Mouse (Mus musculus): ENCODE results near the gene Nmnat2. TPM values are rescaled to one million over a fixed set of nuclear protein-coding genes. Genes with fewer than 3 reads are reported as not detected.

The Nmnat2 gene
- polyA plus RNA-seq, 1 experiment from 2014 or later = 47.7 TPM

- no peak for DNase-seq (ENCODE audit: low spot score)
- no peak overlapping the region for H3K4me3 ChIP-seq (ENCODE audit: low read depth, low read length)
- WGBS = 77% methylated on average over 5 of the region's 5 CpGs
Observed at GRCm38 (mm10) chr1:152936365-152936764, 18.4 kb upstream of the Nmnat2 start.

GRCm38 (mm10) chr1:152942977-152943376, 11.8 kb upstream of the Nmnat2 start:
- H3K4me2 ChIP-seq (ENCODE audit: low read depth) = no peak overlapping the region
- H3K27me3 ChIP-seq (ENCODE audit: control insufficient read depth, insufficient read depth, low read length) = no peaks in the 10 kb centered on the region
- no peak overlapping the region for H3K9ac ChIP-seq (ENCODE audit: low read length)
- 38% methylated on average over 4 of the region's 4 CpGs for WGBS
- no peaks in the 10 kb centered on the region for H3K36me3 ChIP-seq (ENCODE audit: control insufficient read depth, insufficient read depth, low read length)
- no peaks in the 10 kb centered on the region for H3K9me3 ChIP-seq (ENCODE audit: control insufficient read depth, low read length)
- DNase-seq (ENCODE audit: low spot score) = no peak
- H3K27ac ChIP-seq (ENCODE audit: low read depth, low read length) = no peak overlapping the region
- no peak for ATAC-seq (ENCODE audit: insufficient read depth, low FRiP score, low TSS enrichment)
- no peaks in the 10 kb centered on the region for H3K4me1 ChIP-seq (ENCODE audit: control insufficient read depth, insufficient read depth, low read length)
- H3K4me3 ChIP-seq (ENCODE audit: low read depth, low read length) = no peak overlapping the region

More at GRCm38 (mm10) chr1:152936365-152936764, 18.4 kb upstream of the Nmnat2 start:
- no peak overlapping the region for H3K27ac ChIP-seq (ENCODE audit: low read depth, low read length)
- no peaks in the 10 kb centered on the region for H3K9me3 ChIP-seq (ENCODE audit: control insufficient read depth, low read length)
- no peaks in the 10 kb centered on the region for H3K27me3 ChIP-seq (ENCODE audit: control insufficient read depth, insufficient read depth, low read length)
- no peak for ATAC-seq (ENCODE audit: insufficient read depth, low FRiP score, low TSS enrichment)
- H3K36me3 ChIP-seq (ENCODE audit: control insufficient read depth, insufficient read depth, low read length) = no peaks in the 10 kb centered on the region
- H3K9ac ChIP-seq (ENCODE audit: low read length) = no peak overlapping the region
- H3K4me2 ChIP-seq (ENCODE audit: low read depth) = no peak overlapping the region
- no peaks in the 10 kb centered on the region for H3K4me1 ChIP-seq (ENCODE audit: control insufficient read depth, insufficient read depth, low read length)

GRCm38 (mm10) chr1:152954167-152954566, 626 bp upstream of the Nmnat2 start:
- H3K36me3 ChIP-seq (ENCODE audit: control insufficient read depth, insufficient read depth, low read length) = no peaks in the 10 kb centered on the region
- H3K4me2 ChIP-seq (ENCODE audit: low read depth) = no peak overlapping the region
- no peaks in the 10 kb centered on the region for H3K9me3 ChIP-seq (ENCODE audit: control insufficient read depth, low read length)
- H3K27ac ChIP-seq (ENCODE audit: low read depth, low read length) = no peak overlapping the region
- peaks cover 6% of the 10 kb centered on the region; the same call in 1 of the 2 replicates for H3K27me3 ChIP-seq (ENCODE audit: control insufficient read depth, insufficient read depth, low read length)
- no peak for DNase-seq (ENCODE audit: low spot score)
- no peak overlapping the region for H3K9ac ChIP-seq (ENCODE audit: low read length)
- peaks cover 4% of the 10 kb centered on the region; the same call in 1 of the 2 replicates for H3K4me1 ChIP-seq (ENCODE audit: control insufficient read depth, insufficient read depth, low read length)
- 79% methylated on average over 5 of the region's 5 CpGs for WGBS
- no peak overlapping the region for H3K4me3 ChIP-seq (ENCODE audit: low read depth, low read length)
- ATAC-seq (ENCODE audit: insufficient read depth, low FRiP score, low TSS enrichment) = no peak

GRCm38 (mm10) chr1:152955564-152956211, 895 bp downstream of the Nmnat2 start:
- Histone ChIP-seq H3K4me1 (ENCODE audit: control insufficient read depth, insufficient read depth, low read length) (peaks cover 4% of the 10 kb centered on the region; the same call in 1 of the 2 replicates), H3K4me2 (ENCODE audit: low read depth) (peak overlapping the region; percentile 69), H3K9me3 (ENCODE audit: control insufficient read depth, low read length) (no peaks in the 10 kb centered on the region), H3K9ac (ENCODE audit: low read length) (peak overlapping the region; percentile 71), H3K27me3 (ENCODE audit: control insufficient read depth, insufficient read depth, low read length) (peaks cover 6% of the 10 kb centered on the region; the same call in 1 of the 2 replicates), H3K27ac (ENCODE audit: low read depth, low read length) (no peak overlapping the region), H3K4me3 (ENCODE audit: low read depth, low read length) (peak overlapping the region; percentile 49), H3K36me3 (ENCODE audit: control insufficient read depth, insufficient read depth, low read length) (no peaks in the 10 kb centered on the region)
- ATAC-seq (ENCODE audit: insufficient read depth, low FRiP score, low TSS enrichment) (peak; percentile 52), DNase-seq (ENCODE audit: low spot score) (peak; percentile 35)
- 2% methylated on average over 40 of the region's 40 CpGs for WGBS

GRCm38 (mm10) chr1:152956221-152956620, 1.4 kb downstream of the Nmnat2 start:
- Histone ChIP-seq H3K4me2 (ENCODE audit: low read depth) (peak overlapping the region; percentile 69), H3K4me1 (ENCODE audit: control insufficient read depth, insufficient read depth, low read length) (peaks cover 4% of the 10 kb centered on the region; the same call in 1 of the 2 replicates), H3K27me3 (ENCODE audit: control insufficient read depth, insufficient read depth, low read length) (peaks cover 6% of the 10 kb centered on the region; the same call in 1 of the 2 replicates), H3K9ac (ENCODE audit: low read length) (no peak overlapping the region), H3K36me3 (ENCODE audit: control insufficient read depth, insufficient read depth, low read length) (no peaks in the 10 kb centered on the region), H3K9me3 (ENCODE audit: control insufficient read depth, low read length) (no peaks in the 10 kb centered on the region), H3K4me3 (ENCODE audit: low read depth, low read length) (peak overlapping the region; percentile 49), H3K27ac (ENCODE audit: low read depth, low read length) (no peak overlapping the region)
- ATAC-seq (ENCODE audit: insufficient read depth, low FRiP score, low TSS enrichment) (0 out of 2 replicates have a peak, but pooled peaks have one; percentile 20), DNase-seq (ENCODE audit: low spot score) (peak; percentile 73)
- 5% methylated on average over 14 of the region's 14 CpGs for WGBS

GRCm38 (mm10) chr1:152964344-152964743, 9.6 kb downstream of the Nmnat2 start:
- no peaks in the 10 kb centered on the region for H3K4me1 ChIP-seq (ENCODE audit: control insufficient read depth, insufficient read depth, low read length)
- ATAC-seq (ENCODE audit: insufficient read depth, low FRiP score, low TSS enrichment) (no peak), DNase-seq (ENCODE audit: low spot score) (no peak)
- H3K36me3 ChIP-seq (ENCODE audit: control insufficient read depth, insufficient read depth, low read length) = no peaks in the 10 kb centered on the region
- H3K4me2 ChIP-seq (ENCODE audit: low read depth) = no peak overlapping the region
- 78% methylated on average over 10 of the region's 10 CpGs for WGBS
- H3K4me3 ChIP-seq (ENCODE audit: low read depth, low read length) = no peak overlapping the region
- H3K9ac ChIP-seq (ENCODE audit: low read length) = no peak overlapping the region
- H3K27ac ChIP-seq (ENCODE audit: low read depth, low read length) = no peak overlapping the region
- H3K27me3 ChIP-seq (ENCODE audit: control insufficient read depth, insufficient read depth, low read length) = no peaks in the 10 kb centered on the region
- H3K9me3 ChIP-seq (ENCODE audit: control insufficient read depth, low read length) = no peaks in the 10 kb centered on the region

GRCm38 (mm10) chr1:152966222-152966621, 11.4 kb downstream of the Nmnat2 start:
- Histone ChIP-seq H3K4me3 (ENCODE audit: low read depth, low read length) (no peak overlapping the region), H3K9ac (ENCODE audit: low read length) (no peak overlapping the region), H3K27me3 (ENCODE audit: control insufficient read depth, insufficient read depth, low read length) (no peaks in the 10 kb centered on the region), H3K4me1 (ENCODE audit: control insufficient read depth, insufficient read depth, low read length) (no peaks in the 10 kb centered on the region), H3K36me3 (ENCODE audit: control insufficient read depth, insufficient read depth, low read length) (no peaks in the 10 kb centered on the region), H3K27ac (ENCODE audit: low read depth, low read length) (no peak overlapping the region), H3K9me3 (ENCODE audit: control insufficient read depth, low read length) (no peaks in the 10 kb centered on the region), H3K4me2 (ENCODE audit: low read depth) (no peak overlapping the region)
- ATAC-seq (ENCODE audit: insufficient read depth, low FRiP score, low TSS enrichment) (no peak; the same call in 1 of the 2 replicates), DNase-seq (ENCODE audit: low spot score) (no peak)
- 68% methylated on average over 6 of the region's 6 CpGs for WGBS

GRCm38 (mm10) chr1:152966686-152967085, 11.9 kb downstream of the Nmnat2 start:
- Histone ChIP-seq H3K27ac (ENCODE audit: low read depth, low read length) (no peak overlapping the region), H3K4me2 (ENCODE audit: low read depth) (no peak overlapping the region), H3K4me3 (ENCODE audit: low read depth, low read length) (no peak overlapping the region), H3K4me1 (ENCODE audit: control insufficient read depth, insufficient read depth, low read length) (no peaks in the 10 kb centered on the region), H3K36me3 (ENCODE audit: control insufficient read depth, insufficient read depth, low read length) (no peaks in the 10 kb centered on the region), H3K27me3 (ENCODE audit: control insufficient read depth, insufficient read depth, low read length) (no peaks in the 10 kb centered on the region), H3K9me3 (ENCODE audit: control insufficient read depth, low read length) (no peaks in the 10 kb centered on the region), H3K9ac (ENCODE audit: low read length) (no peak overlapping the region)
- ATAC-seq (ENCODE audit: insufficient read depth, low FRiP score, low TSS enrichment) = no peak
- no peak for DNase-seq (ENCODE audit: low spot score)
- 73% methylated on average over 2 of the region's 2 CpGs for WGBS

GRCm38 (mm10) chr1:152969081-152969480, 14.3 kb downstream of the Nmnat2 start:
- H3K36me3 ChIP-seq (ENCODE audit: control insufficient read depth, insufficient read depth, low read length) = no peaks in the 10 kb centered on the region
- DNase-seq (ENCODE audit: low spot score) = no peak
- no peak overlapping the region for H3K27ac ChIP-seq (ENCODE audit: low read depth, low read length)
- no peaks in the 10 kb centered on the region for H3K27me3 ChIP-seq (ENCODE audit: control insufficient read depth, insufficient read depth, low read length)
- no peak overlapping the region for H3K4me3 ChIP-seq (ENCODE audit: low read depth, low read length)
- no peak overlapping the region for H3K4me2 ChIP-seq (ENCODE audit: low read depth)
- WGBS = 78% methylated on average over 4 of the region's 4 CpGs
- no peaks in the 10 kb centered on the region for H3K9me3 ChIP-seq (ENCODE audit: control insufficient read depth, low read length)
- no peak overlapping the region for H3K9ac ChIP-seq (ENCODE audit: low read length)
- no peak for ATAC-seq (ENCODE audit: insufficient read depth, low FRiP score, low TSS enrichment)
- H3K4me1 ChIP-seq (ENCODE audit: control insufficient read depth, insufficient read depth, low read length) = peaks cover 8% of the 10 kb centered on the region; the same call in 1 of the 2 replicates
